Mouse (Mus musculus) liver, embryonic 14.5 days (tissue): ENCODE measurements around the gene Extl2.

Experiments used
- CTCF ChIP-seq: IDR thresholded peaks from 2 replicates; pipeline ENCODE4 v1.5.1; 2016; ENCODE audit warnings: antibody characterized with exemption, low read depth, control low read depth
- EP300 ChIP-seq: IDR thresholded peaks from 2 replicates; pipeline ENCODE4 v1.6.1; 2016; ENCODE audit warnings: antibody characterized with exemption, low read depth

- TF ChIP-seq CTCF (no peak), EP300 (no peak)
These were observed 53.1 kb downstream of the Extl2 start for GRCm38 (mm10) chr3:116060320-116060719.
